Mouse (Mus musculus) urinary bladder, postnatal 36 days (tissue): Measurements from ENCODE around the gene Tmc4.
A peak's percentile ranks its signal among the peaks of the same experiment; 100 is the strongest.

Experiments used
- DNase-seq, 2 experiments: peaks; one replicate each; pipeline ENCODE4 v3.0.0; 2022; ENCODE audit warnings: low spot score in 2 of 2, mixed read lengths in 1 of 2

Tmc4 gene

GRCm38 (mm10) chr7:3630478-3630815, 46.9 kb downstream of the Tmc4 start:
- DNase-seq = no peak

GRCm38 (mm10) chr7:3629543-3630477, 47.5 kb downstream of the Tmc4 start, which contains the start of the genes Tfpt and Prpf31:
Gene Tfpt (minus strand): TSS chr7:3629929.
Gene Prpf31 (plus strand): TSS chr7:3629985.
- DNase-seq = peak; percentile 93 to 95

- DNase-seq = no peak
These were observed 48.3 kb downstream of the Tmc4 start for GRCm38 (mm10) chr7:3629030-3629429.

GRCm38 (mm10) chr7:3617242-3617995, 59.9 kb downstream of the Tmc4 start, which contains the start of gene Ndufa3:
Gene Ndufa3 (plus strand): TSS chr7:3617373.
- DNase-seq = peak; percentile 77 to 88

- DNase-seq = no peak
These were observed 60.7 kb downstream of the Tmc4 start for GRCm38 (mm10) chr7:3616389-3617241.

GRCm38 (mm10) chr7:3616057-3616388, 61.3 kb downstream of the Tmc4 start, which contains the start of gene Oscar:
Gene Oscar (minus strand): TSS chr7:3616157.
- DNase-seq = no peak
